Mouse (Mus musculus): ENCODE data around the gene Acot7.

DNA sequence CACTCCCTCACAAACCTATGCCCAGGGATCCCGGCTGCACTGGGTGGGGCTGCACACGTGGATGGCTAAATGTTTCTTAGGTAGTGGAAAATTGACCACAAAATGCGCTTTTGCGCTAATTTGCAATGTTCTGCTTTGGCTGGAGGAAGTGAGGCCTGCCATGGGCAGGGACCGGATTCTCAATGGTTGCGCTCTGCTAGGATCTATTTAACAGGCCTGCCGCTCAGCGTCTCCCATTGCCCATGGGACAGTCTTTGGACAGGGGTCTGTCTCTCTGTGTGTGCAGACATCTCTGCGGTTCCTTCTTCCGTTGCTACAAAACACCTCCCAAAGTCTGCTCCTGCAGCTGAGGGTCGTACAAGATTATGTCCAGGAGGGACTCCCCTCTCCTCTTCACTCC, 113.1 kb downstream of the Acot7 start:
- no peak for TF ChIP-seq GATA1 (IDR thresholded peaks at IDR 0.05; ENCODE audit: low read length)
- no peak for TF ChIP-seq TAL1 (IDR thresholded peaks at IDR 0.05; ENCODE audit: low read length)
